Mouse (Mus musculus) forebrain, embryonic 10.5 days (tissue): ENCODE results near the gene Dhx38. TPM values are rescaled to one million over a fixed set of nuclear protein-coding genes. Genes with fewer than 3 reads are reported as not detected.
A peak's percentile ranks its signal among the peaks of the same experiment; 100 is the strongest.

ENCODE experiments used
- DNase-seq: peaks from one replicate; pipeline ENCODE4 v3.0.0-alpha.2; 2017; ENCODE audit warnings: low spot score; ENCODE audit errors: extremely low spot score
- H3K27ac ChIP-seq: fragments of 300-500 bp; sonication (generic); 2 replicates; pipeline ENCODE4 v1.5.1; 2016; ENCODE audit warnings: mild to moderate bottlenecking
- H3K27me3 ChIP-seq: fragments of 300-500 bp; sonication (generic); 2 replicates; pipeline ENCODE4 v1.6.1; 2016; ENCODE audit warnings: mild to moderate bottlenecking; ENCODE audit not compliant: poor library complexity, severe bottlenecking
- H3K36me3 ChIP-seq: fragments of 300-500 bp; sonication (generic); replicated peaks from 2 replicates; pipeline ENCODE4 v1.6.1; 2016; ENCODE audit warnings: mild to moderate bottlenecking, moderate library complexity
- H3K4me1 ChIP-seq: fragments of 300-500 bp; sonication (generic); 2 replicates; pipeline ENCODE4 v1.6.1; 2016
- H3K4me3 ChIP-seq: fragments of 300-500 bp; sonication (generic); 2 replicates; pipeline ENCODE4 v1.5.1; 2016; ENCODE audit warnings: mild to moderate bottlenecking, moderate library complexity
- H3K9me3 ChIP-seq: fragments of 300-500 bp; sonication (generic); 2 replicates; pipeline ENCODE4 v1.6.1; 2016; ENCODE audit warnings: mild to moderate bottlenecking, moderate library complexity
- WGBS: fragments of 180-500 bp; shearing (Covaris S2); methylation state at CpG from one replicate; pipeline ENCODE4 v1.1.7; 2016; 5-methylcytosine and 5-hydroxymethylcytosine counted together
- polyA plus RNA-seq: library from polyadenylated mRNA; unstranded; fragments of >200 nt; fragmentation: Nextera tagmentation; extraction: Ambion mirVana; gene quantifications from 2 replicates; pipeline ENCODE4 v1.2.1, GENCODE M21; 2016

Dhx38 gene
- polyA plus RNA-seq, 1 experiment from 2014 or later: 38.9 TPM

DNA sequence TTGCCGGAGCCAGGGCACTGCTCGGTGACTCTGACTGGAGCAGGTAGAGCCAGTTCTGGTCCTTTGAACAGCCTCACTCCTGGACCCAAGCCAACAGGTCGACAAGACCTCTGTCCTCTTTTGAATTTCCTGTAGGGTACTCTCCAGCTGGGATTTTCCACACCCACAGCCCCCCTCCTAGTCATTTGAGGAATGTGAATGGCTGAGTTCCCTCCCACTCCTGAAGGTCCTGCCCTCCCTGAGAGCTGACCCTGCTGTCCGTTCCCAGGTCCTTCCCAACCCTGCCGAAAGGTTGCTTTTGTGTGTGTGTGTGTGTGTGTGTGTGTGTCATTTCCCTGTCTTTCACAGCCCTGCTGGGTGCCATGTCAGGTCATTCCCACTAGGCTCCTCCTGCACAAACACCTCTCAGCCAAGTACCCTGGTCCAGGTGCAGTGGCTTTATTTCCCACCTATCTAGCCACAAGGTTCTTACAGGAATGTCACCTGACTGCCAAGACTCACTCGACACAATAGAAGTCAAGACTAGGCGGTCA, 21.4 kb upstream of the Dhx38 start:
- H3K9me3 ChIP-seq: peaks cover 4% of the 10 kb centered on the region; the same call in 1 of the 2 replicates
- H3K27ac ChIP-seq: no peak overlapping the region
- no peaks in the 10 kb centered on the region for H3K27me3 ChIP-seq
- H3K4me1 ChIP-seq: no peaks in the 10 kb centered on the region
- WGBS: 82% methylated on average over 7 of the region's 7 CpGs
- H3K4me3 ChIP-seq: no peak overlapping the region
- H3K36me3 ChIP-seq: peaks cover 6% of the 10 kb centered on the region
- no peak for DNase-seq

DNA sequence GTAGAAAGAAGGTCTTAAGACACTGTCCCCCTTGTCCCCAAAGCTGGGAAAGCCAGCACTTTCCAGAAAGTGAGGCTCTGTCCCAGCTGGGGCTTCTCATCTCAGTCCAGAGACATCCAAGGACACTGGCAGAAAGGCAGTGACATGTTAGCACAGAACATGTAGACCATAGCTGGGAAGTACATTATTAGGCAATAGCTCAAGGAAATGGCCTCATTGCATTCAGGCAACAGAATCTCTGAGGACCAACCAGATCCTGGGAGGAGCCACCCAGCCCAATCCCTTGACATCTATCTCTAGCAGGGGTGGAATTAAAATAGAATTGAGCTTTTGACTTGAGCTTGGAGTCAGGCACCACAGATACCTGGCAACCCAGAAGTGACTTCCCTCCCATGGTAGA, 20.0 kb upstream of the Dhx38 start:
- Histone ChIP-seq H3K4me3 (no peak overlapping the region), H3K36me3 (no peaks in the 10 kb centered on the region), H3K4me1 (no peaks in the 10 kb centered on the region), H3K27ac (no peak overlapping the region), H3K9me3 (peaks cover 4% of the 10 kb centered on the region; the same call in 1 of the 2 replicates), H3K27me3 (no peaks in the 10 kb centered on the region)
- no peak for DNase-seq

DNA sequence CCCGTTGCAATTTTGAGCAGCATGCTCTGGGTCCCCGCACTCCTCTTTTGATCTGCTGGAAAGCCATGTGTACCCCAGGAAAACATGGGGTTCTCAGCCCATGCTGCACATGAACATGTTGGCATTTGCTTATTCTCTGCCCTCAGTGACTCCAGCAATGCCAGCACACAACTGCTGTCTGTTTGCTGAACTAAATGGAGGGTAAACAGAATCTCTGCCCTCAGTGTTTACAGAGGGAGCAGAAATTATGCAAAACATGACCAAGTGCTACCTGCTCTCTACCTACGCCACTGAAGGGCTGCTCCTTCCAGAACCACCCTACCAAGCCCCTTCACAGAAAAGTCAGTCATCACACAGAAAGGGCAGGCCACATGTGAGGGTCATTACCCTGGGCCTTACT, 19.2 kb upstream of the Dhx38 start:
- no peaks in the 10 kb centered on the region for H3K27me3 ChIP-seq
- H3K9me3 ChIP-seq: peaks cover 4% of the 10 kb centered on the region; the same call in 1 of the 2 replicates
- no peak overlapping the region for H3K27ac ChIP-seq
- DNase-seq: no peak
- H3K36me3 ChIP-seq: no peaks in the 10 kb centered on the region
- WGBS: 87% methylated on average over 3 of the region's 3 CpGs
- no peak overlapping the region for H3K4me3 ChIP-seq
- no peaks in the 10 kb centered on the region for H3K4me1 ChIP-seq

DNA sequence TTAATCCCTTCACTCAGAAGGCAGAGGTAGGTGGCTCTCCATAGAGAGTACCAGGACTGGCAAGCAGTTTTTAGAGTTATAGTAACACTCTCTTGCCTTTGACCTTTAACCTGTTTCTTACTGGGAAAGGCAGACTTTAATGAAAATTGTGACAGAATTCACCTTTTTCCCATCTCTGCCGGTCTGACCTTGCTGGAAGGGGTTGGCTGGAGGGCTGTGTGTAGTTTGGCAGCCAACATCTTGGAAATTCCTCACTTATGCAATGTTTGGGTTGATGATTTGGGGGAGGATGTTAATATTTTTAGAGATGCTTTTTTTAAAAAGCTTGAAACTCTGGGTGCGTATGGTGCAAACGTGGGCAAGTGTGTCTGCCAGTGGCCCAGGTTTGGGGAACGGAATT, 18.6 kb upstream of the Dhx38 start:
- H3K4me1 ChIP-seq: no peaks in the 10 kb centered on the region
- H3K9me3 ChIP-seq: peaks cover 4% of the 10 kb centered on the region; the same call in 1 of the 2 replicates
- H3K27ac ChIP-seq: no peak overlapping the region
- 93% methylated on average over 4 of the region's 4 CpGs for whole genome bisulfite sequencing
- no peaks in the 10 kb centered on the region for H3K36me3 ChIP-seq
- no peak for DNase-seq
- H3K27me3 ChIP-seq: no peaks in the 10 kb centered on the region
- H3K4me3 ChIP-seq: no peak overlapping the region

DNA sequence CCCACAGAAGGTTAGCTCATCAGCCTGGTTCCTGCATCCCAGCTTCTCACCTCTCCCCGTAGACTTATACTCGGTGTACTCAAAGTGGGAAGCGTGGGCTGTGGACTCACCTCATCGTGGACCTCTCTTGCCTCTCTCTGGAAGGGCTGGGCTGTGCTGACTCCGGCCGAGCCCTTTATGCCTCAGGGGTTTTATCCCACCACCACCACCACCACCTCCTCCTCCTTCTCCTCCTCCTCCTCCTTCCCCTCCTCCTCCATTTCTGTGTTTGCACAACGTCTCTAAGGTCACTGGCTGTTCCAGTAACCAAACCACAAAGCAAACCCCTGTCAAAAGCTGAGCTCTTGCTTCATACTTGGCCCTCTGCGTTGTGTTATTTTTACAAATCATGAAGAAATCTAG, 13.2 kb upstream of the Dhx38 start, which contains the start of gene Hp:
Hp (minus strand) TSS at position 273 of the 402 bp plus-strand sequence.
- Histone ChIP-seq H3K27me3 (no peaks in the 10 kb centered on the region), H3K27ac (no peak within 1 kb of the TSS), H3K4me3 (no peak within 1 kb of the TSS), H3K36me3 (no peaks in the 10 kb centered on the region), H3K4me1 (no peaks in the 10 kb centered on the region), H3K9me3 (no peaks in the 10 kb centered on the region)
- DNase-seq: no peak
- 80% methylated on average over 8 of the region's 8 CpGs for WGBS

DNA sequence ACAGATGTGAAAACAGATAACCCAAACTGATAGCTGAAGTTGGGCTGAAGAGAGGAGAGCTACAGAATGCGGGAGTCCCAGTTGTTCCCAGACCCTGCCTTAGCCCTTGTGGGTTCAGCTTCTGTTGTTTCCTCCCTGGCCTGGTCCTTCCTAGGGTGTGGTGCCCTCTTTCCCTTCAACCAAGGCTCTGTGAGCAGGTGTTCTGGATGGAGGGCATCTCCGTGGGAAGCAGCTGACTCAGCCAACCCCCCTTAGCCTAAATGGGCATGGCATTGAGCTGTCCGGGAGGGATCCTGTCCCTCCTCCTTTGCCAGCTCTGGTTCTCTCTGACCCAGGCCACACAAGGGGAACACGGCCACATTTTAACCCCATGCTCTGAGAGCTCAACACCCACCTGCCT, 10.7 kb upstream of the Dhx38 start:
- DNase-seq: no peak
- Histone ChIP-seq H3K36me3 (peaks cover 9% of the 10 kb centered on the region; the same call in 1 of the 2 replicates), H3K4me1 (no peaks in the 10 kb centered on the region), H3K27ac (no peak overlapping the region), H3K4me3 (no peak overlapping the region), H3K27me3 (no peaks in the 10 kb centered on the region), H3K9me3 (no peaks in the 10 kb centered on the region)
- 75% methylated on average over 4 of the region's 4 CpGs for WGBS

DNA sequence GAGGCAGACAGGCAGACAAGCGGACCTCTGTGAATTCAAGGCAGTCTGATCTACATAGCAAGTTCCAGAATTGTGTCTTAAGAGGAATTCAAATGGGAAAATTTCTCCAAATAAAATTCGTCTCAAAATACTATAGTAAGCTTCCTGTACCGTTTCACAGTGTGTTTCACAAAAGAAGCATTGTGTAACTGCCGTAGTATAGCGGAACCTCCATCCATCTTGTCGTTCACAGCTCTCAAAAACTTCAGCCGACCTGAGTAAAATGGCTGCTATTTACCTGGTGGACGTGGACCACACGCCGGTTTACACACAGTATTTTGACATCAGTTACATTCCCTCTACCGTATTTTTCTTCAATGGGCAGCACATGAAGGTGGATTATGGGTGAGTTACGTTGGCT, 5.5 kb upstream of the Dhx38 start:
- Histone ChIP-seq H3K9me3 (no peaks in the 10 kb centered on the region), H3K4me1 (peaks cover 9% of the 10 kb centered on the region), H3K27ac (no peak overlapping the region), H3K27me3 (no peaks in the 10 kb centered on the region), H3K4me3 (no peak overlapping the region), H3K36me3 (peaks cover 27% of the 10 kb centered on the region)
- 92% methylated on average over 12 of the region's 12 CpGs for WGBS
- DNase-seq: no peak

DNA sequence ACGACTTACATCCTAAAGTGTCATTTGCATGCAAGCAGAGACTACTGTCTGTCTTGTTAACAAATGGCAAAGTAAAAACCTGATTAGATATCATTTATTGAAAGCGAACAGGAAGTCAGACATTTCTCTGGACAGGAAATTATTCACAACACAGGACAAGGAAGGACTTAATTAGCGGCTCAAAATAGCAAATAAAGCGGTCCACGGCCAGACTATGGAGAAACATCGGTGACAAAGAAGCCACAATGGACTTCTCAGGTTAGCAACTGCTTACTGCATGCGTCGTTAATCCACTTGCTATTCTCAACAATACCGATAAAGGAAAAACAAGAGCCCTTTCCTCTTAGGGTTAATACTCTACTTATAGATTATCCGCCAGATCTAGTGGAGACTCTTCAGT, 895 bp downstream of the Dhx38 start:
- peaks cover 41% of the 10 kb centered on the region for H3K36me3 ChIP-seq
- DNase-seq: no peak
- peak overlapping the region; percentile 94 for H3K27ac ChIP-seq
- H3K9me3 ChIP-seq: no peaks in the 10 kb centered on the region
- WGBS: 6% methylated on average over 10 of the region's 10 CpGs
- peak overlapping the region; percentile 93 for H3K4me3 ChIP-seq
- peaks cover 25% of the 10 kb centered on the region for H3K4me1 ChIP-seq
- no peaks in the 10 kb centered on the region for H3K27me3 ChIP-seq

DNA sequence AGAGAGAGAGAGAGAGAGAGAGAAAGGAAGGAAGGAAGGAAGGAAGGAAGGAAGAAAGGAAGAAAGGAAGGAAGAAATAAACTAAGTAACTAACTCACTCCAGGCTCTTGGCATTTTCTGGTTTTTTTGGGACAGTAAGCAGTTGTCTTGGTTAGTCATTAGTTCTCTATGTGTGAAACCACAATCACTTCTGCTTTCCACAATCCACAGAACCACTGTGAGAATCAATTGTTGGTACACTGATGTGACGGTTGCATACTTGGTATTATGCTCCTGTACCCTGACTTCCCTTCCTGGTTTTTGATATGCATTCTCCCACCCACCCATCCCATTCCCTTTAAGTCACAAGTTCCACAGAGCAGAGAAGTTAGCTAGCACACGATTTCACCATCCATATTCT, 1.8 kb downstream of the Dhx38 start:
- WGBS: 81% methylated on average over 2 of the region's 2 CpGs
- H3K4me3 ChIP-seq: peak overlapping the region; percentile 93; the same call in 1 of the 2 replicates
- DNase-seq: no peak

DNA sequence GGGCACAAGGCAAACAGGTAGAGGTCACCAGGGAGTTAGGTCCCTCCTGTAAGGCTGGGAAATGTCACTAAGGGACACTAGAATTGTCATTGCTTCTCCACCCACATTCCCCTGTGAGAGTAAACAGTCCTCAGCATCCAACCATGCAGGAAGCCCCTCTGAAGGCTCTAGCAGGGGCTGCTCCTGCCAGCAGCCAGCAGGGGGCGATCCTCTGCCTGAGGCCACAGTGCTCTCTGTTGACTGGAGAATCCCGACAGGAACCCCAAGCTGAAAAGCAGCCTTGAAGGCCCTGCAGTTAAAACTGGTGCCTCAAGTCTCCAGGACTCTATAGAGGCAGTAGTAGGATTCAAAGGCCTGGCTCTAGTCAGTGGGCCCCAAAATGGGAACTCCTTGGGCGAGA, 14.0 kb downstream of the Dhx38 start:
- H3K27me3 ChIP-seq: no peaks in the 10 kb centered on the region
- no peaks in the 10 kb centered on the region for H3K4me1 ChIP-seq
- peak; percentile 25 for DNase-seq
- peaks cover 100% of the 10 kb centered on the region for H3K36me3 ChIP-seq
- 48% methylated on average over 3 of the region's 3 CpGs for WGBS
- H3K27ac ChIP-seq: no peak overlapping the region
- H3K9me3 ChIP-seq: no peaks in the 10 kb centered on the region
- H3K4me3 ChIP-seq: no peak overlapping the region

More for the DNA sequence above, 1.8 kb downstream of the Dhx38 start:
- no peak overlapping the region for H3K27ac ChIP-seq
- no peaks in the 10 kb centered on the region for H3K27me3 ChIP-seq
- H3K4me1 ChIP-seq: peaks cover 25% of the 10 kb centered on the region
- no peaks in the 10 kb centered on the region for H3K9me3 ChIP-seq
- peaks cover 42% of the 10 kb centered on the region for H3K36me3 ChIP-seq

DNA sequence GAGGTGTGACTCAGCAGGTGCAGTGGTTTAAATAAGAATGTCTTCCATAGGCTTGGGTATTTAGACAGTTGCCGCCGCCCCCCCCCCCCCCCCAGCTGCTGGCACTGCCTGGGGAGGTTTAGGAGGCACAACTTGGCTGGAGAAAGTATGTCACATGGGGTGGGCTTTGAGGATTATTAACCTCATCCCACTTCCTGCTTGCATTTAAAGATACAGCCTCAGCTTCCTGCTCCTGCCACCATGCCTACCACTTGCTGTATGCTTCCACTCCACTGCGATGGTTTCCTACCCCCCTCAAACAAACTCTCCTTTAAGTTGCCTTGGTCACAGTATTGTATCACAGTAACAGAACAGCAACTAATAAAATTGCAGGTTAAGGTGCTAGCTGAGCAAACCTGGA, 21.6 kb downstream of the Dhx38 start:
- DNase-seq: no peak
- H3K4me3 ChIP-seq: no peak overlapping the region
- H3K27ac ChIP-seq: no peak overlapping the region
- whole genome bisulfite sequencing: 54% methylated on average over 3 of the region's 3 CpGs
- H3K4me1 ChIP-seq: no peaks in the 10 kb centered on the region
- no peaks in the 10 kb centered on the region for H3K9me3 ChIP-seq
- H3K27me3 ChIP-seq: no peaks in the 10 kb centered on the region
- peaks cover 37% of the 10 kb centered on the region for H3K36me3 ChIP-seq

DNA sequence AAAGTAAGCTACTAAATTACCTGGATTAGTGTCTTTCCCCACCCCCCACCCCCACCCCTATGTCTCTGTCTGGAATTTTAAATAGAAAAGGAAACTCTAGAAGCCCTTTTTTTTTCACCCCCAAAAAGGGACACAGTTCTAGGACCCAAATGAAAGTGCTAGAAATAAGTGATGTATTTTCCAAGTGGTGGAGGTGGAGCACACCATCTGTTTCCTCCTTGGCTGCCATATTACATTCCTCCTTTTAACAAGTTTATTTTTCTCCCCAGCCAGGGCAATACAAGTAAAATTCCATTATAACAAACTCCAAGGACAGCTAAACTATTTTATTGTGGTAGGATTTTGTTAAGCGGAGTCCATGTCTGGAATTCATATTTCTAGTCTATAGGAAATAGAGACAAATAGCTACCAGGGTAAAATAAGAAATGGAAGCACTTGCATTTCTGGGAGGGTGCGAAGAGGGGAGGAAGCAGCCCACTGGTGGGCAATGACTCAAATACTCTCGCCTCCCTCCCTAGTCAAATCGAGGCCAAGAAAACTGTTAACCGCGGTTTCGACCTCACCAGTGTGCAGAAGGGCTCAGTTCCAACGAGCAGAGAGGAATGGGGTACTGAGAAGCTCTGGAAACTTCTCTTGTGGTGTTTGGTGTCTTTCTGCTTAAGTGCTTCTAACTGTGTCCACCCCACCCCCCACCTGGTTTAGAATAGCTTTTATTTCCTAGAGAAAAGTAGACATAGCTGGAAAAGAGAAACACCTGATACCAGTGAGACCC, 22.7 kb downstream of the Dhx38 start:
- Histone ChIP-seq H3K9me3 (no peaks in the 10 kb centered on the region), H3K27ac (no peak overlapping the region), H3K27me3 (no peaks in the 10 kb centered on the region), H3K36me3 (peaks cover 26% of the 10 kb centered on the region), H3K4me1 (no peaks in the 10 kb centered on the region), H3K4me3 (no peak overlapping the region)
- DNase-seq: no peak
- WGBS: 87% methylated on average over 8 of the region's 8 CpGs

DNA sequence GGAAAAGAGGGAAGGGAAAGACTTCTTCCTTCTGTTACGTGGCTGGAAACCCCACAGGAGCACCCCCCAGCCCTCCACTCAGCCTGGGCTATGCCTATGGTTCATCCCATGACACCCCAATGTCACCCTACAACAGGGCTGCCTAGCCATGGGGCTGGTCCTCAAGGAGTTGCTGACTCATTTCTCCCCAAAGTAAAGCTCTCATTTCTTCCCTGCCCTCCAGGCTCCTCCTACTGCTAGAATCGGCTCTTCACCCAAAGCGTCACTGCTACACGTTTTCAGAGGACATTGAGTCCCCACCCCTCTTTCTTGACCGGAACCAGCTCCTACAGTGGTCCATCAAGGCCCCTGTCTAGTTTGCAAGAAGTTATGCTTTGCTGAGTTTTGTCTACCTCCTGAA, 23.5 kb downstream of the Dhx38 start:
- Histone ChIP-seq H3K36me3 (peaks cover 18% of the 10 kb centered on the region), H3K4me3 (no peak overlapping the region), H3K4me1 (no peaks in the 10 kb centered on the region), H3K9me3 (no peaks in the 10 kb centered on the region), H3K27me3 (no peaks in the 10 kb centered on the region), H3K27ac (no peak overlapping the region)
- 76% methylated on average over 5 of the region's 5 CpGs for WGBS
- DNase-seq: no peak
